Mouse (Mus musculus): ENCODE measurements around the gene Fgfr2.

DNA sequence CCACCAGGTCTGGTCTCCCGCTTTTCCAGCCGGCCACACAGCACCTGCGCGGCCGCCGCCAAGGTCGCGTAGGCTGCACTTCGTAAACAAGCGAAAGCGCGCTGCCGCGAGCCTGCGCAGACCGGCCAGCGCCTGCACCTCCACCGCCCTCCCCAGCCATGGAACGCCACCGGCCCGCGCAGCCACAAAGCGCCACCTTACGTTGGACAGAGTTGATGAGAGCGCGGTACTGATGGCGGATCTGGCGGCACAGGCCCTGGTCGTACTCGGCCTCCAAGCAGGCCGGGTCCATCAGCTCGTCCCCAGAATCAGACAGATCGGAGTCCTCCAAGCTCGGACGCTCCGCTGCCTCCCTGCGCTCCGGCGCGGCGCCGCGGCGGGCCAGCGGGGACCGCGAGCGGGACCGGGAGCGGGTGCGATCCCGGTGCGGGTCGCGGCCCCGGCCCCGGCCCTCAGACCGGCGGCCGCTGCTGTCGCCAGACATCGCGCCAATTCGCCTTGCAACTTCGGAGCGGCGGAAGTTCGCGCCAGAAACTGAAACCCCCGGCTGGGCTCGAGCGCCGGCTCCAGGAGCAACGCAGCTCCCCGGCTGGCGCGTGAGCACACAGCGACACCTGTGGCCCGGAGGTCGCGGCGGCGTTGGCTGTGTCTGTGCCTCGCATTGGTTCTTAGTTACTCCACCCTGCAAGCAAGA lies 2576.2 kb downstream of the Fgfr2 start:
- TF ChIP-seq POLR2A (IDR thresholded peaks at IDR 0.05; ENCODE audit: control insufficient read depth, low read depth, low read length) (peak; percentile 78), CTCF (IDR thresholded peaks at IDR 0.05; ENCODE audit: control insufficient read depth, insufficient read depth, insufficient replicate concordance, low read depth, low read length) (peak; percentile 80; the same call in 1 of the 2 replicates)
